Mouse (Mus musculus): Measurements from ENCODE around the gene Slc16a4. TPM values are rescaled to one million over a fixed set of nuclear protein-coding genes. Genes with fewer than 3 reads are reported as not detected.
"Not testable (repeated sequence)": the region's sequence is repeated elsewhere in the genome, so short reads cannot be mapped to it uniquely, and the experiment has no call there.

Slc16a4 gene
- total RNA-seq, 2 experiments from 2014 or later: 0.16 to 0.18 TPM

- no peak for DNase-seq
Observed at GRCm38 (mm10) chr3:107295672-107296360, 4.8 kb downstream of the Slc16a4 start.

DNA sequence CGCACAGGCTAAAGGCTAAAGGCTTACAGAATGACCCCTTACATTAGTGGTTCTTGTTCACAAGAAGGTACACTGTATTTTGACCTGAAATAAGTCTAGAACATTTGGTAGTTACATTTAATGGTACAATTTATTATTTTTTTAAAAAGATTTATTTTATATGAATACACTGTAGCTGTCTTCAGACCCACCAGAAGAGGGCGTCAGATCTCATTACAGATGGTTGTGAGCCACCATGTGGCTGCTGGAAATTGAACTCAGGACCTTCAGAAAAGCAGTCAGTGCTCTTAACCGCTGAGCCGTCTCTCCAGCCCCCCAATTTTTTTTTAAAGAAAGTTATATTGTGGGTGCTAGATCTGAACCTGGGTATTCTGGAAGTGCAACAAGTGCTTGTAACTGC is 5.9 kb downstream of the Slc16a4 start:
- DNase-seq: not testable (repeated sequence)

DNA sequence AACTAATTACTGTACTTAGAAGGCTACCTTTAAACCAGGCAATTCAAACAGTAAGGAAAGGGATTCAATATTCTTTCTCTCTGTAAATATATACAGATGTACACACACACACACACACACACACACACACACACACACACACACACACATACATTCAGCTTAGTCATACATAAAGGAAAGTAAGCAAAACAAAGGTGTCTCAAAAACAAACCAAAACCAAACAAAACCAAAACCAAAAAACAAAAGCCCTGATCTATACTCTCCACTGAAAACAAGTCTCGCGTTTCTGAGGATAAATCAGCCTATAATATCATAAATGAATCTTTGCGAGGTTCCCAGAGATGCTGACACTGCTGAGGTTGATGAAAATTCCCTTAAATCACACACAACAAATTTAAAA is 26.3 kb downstream of the Slc16a4 start:
- no peak for DNase-seq

- no peak for DNase-seq
Observed at GRCm38 (mm10) chr3:107321141-107321540, 30.1 kb downstream of the Slc16a4 start.

DNA sequence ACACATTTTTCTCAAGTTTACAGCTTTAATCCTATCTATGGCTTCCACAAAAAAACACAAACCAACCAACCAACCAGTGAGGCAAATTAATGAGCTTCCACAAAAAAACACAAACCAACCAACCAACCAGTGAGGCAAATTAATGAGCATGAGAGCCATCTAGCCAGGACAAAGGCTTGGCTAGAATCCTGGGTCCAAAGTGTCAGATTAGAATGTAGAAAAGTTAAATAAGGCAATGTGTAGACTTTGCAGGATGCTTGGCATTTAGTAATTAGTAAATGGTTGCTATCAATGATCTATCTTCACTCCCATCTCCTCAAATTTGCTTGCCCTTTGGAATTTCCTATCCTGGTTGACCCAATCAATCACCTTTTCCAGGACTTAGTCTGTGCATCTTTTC is 30.7 kb downstream of the Slc16a4 start:
- DNase-seq: no peak

DNA sequence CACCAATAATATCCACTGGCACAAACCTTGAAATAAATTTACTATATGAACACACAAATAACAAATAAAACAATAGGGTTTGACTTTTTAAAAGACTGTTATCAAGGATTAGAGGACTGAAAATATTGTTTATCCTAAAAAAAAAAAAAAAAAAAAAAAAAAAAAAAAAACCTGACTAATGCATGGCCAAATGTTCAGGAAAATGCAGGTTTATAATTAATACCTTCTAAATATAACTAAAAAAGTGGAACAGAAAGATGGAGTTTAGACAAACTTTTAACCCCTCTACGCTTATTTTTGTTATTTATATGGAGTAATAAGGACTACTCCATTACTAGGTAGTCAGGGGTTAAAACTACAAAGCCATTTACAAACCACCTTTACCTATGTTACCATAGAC is 35.4 kb downstream of the Slc16a4 start:
- no peak for DNase-seq

DNA sequence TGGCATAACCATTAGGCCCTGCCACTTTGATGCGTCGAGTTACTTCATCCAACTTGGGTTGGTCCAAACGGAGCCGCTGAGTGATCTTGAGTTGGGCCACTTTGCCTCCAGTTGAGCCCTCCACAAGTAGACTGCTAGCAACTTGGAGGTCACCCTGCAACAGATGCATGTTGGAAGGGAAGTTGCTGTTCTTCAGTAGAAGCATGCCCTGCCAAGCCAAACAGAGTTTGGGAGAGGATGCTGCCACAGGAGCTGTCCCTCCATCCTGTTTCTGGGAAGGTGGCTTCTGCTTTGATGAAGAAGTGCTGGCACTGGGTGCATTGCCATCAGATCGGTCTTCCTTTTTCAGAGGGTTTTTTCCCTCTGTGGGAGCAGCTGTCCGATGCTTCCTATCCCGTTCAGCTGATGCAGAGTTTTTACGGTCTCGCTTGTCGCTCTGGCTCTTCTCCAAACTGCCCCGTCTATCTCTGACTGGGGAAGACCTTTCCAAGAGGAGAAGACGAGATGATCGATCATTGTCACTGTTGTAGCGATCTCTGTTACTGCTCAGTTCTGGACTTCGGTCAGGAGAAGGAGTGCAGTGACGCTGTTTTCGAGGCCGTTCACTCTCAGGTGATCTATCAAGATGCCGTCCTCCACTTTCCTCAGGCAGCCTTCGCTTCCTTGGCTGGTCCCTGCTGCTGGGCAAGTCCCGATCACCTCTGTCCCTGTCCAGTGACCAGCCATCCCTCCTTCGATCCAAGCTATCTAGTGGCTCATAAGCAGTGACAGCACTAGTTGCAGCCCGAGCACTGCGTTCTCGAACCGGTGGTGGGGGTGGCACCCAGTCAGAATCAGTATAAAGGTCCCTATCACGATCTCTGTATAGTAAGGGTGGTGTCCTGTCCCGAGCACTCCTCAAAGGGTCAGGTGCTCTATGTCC is 39.7 kb downstream of the Slc16a4 start:
- DNase-seq: no peak

DNA sequence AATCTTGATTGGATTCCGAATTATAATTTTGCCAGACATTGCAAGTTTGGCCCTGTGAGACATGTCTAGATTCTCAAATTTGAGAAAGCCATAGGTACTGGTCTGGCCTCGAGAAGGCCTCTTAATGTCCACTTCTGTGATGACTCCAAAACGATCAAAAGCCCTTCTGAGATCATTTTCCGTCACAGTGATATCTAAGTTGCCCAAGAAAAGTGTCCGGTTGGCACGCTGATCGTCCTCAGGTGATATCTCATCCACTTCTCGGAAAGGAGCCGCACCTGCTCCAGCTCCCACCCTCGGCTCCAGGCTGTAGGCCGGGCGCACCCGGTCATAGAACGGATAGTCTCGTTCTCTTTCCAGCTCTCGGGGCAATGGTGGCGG is 40.7 kb downstream of the Slc16a4 start:
- DNase-seq: no peak

DNA sequence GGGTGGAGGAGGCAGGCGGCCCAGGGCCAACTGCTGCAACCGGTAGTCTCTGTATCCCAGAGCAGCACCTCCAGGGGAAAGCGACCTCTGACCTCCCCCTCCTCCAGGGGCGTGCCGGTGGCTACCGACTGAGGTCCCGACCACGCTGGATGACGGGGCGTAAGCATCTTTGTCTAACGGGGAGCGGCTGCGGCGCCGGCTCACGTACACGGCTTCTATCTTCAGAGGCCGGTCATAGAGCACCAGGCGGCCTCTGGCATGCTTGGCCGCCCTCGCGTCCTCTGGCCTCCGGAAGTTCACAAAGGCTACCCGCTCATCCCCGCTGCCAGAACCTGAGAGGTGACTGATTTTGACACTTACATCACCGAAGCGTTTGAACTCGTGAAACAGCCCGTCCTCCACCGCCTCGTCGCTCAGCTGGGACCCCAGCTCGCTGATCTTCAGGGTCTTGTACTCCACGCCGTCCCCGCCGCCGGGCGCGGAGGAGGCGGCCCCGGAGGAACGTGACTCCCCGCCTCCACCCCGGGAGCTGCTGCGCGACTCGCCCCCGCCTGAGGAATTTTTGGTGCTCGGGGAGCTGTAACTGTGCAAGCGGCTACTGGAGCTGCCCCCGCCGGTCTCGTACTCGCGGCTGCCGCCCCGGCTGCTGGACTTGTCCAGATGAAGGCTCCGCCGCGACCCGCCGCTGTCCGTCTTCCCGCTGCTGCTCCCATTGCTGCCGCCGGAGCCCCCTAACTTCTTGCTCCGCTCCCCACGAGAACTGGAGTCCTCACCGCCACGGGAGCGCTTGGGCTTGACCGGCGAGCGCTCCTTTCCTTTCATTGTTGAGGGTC is 41.3 kb downstream of the Slc16a4 start:
- DNase-seq: peak; percentile 51

GRCm38 (mm10) chr3:107332960-107333380 is 41.9 kb downstream of the Slc16a4 start:
- DNase-seq: peak; percentile 86

DNA sequence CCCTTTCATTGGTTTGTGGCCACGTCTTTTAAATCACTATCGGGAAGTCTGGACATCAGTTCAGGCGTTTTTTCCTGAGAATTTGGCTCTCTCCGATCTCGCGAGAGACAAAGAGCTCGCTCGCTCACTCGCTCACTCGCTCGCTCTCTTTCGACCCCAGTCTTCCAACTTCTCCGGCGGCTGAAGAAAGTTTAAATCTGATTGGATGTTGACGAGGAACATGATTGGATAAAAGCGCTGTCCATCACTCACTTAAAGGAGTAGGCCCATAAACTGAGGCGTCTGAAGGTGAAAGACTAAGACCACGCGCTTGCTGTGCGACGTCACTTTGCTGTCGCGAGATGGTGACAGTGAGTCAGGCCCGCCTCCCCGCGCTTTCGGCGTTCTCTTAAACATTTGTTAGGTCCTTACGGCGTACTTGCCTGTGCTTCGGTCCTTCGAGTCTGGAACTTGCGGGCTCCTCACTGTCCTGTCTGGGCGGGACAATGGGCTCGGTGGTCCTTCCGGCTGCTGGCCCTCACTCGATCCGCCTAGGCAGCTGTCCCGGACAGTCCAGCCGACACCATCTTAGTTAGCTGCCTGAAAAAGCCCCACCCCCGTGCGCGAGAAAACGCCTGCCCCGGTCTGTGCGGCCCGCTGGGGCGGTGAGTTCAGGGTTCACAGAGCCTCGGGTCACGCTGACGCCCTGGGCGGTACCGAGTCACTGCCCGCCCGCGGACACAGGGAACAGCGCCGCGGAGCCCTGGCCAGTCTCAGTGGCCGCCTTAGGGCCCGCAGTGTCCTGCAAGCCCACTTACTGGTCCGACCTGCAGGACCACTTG is 42.6 kb downstream of the Slc16a4 start, which contains the start of gene Rbm15:
TSS of gene Rbm15 (minus strand) at position 293 of the 821 bp plus-strand sequence.
- peak; percentile 90 for DNase-seq

GRCm38 (mm10) chr3:107334202-107334934 is 43.3 kb downstream of the Slc16a4 start:
- no peak for DNase-seq

- DNase-seq: no peak
Observed at GRCm38 (mm10) chr3:107343971-107344370, 52.9 kb downstream of the Slc16a4 start.

GRCm38 (mm10) chr3:107345033-107345725 is 54.1 kb downstream of the Slc16a4 start:
- no peak for DNase-seq

GRCm38 (mm10) chr3:107349006-107349405 is 58.0 kb downstream of the Slc16a4 start:
- DNase-seq: no peak

DNA sequence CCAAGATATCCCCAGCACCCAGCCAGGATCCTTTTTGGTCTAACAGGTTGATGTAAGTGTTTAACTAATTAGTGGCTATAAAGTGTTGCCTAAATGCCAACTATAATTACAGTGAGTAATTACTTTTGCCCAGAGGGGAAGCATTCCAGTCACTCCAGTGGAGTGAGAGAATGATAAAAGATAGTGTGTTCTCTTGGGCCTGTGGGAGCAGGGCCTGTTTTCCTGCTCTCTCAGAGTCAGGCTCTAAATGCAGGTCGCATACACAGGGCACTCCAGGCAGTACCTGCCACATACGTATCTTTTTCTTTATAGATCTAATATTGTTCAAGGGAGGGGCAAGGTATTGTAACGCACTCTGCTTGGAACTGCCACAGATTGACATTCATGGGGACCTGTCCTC is 60.7 kb downstream of the Slc16a4 start:
- no peak for DNase-seq

GRCm38 (mm10) chr3:107355618-107356260 is 64.7 kb downstream of the Slc16a4 start:
- DNase-seq: no peak

GRCm38 (mm10) chr3:107356964-107357441 is 66.0 kb downstream of the Slc16a4 start:
- DNase-seq: peak; percentile 84

DNA sequence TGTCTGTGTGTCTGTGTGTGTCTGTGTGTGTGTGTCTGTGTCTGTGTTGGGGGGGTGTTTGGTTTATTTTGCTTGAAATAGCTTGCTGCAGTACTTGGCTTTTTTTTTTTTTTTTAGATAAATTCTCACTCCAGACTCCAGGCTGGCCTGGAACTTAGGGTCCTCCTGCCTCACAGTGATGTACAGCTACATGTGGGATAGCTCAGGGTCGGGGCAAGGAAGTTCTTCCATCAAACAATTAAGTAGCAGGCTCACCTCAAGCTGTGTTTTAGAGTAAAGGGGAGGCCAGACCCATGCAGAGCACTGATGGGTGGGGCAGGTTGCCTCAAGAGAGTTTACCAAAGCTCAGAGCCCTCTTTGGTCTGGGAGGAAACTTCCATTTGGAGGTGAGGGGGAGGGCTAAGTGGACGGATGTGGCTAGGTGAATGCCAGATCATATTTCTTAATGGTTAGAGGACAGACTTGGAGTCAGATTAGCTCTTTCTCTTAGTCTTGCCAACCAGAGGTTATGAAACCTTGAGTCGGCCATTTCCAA is 66.7 kb downstream of the Slc16a4 start:
- DNase-seq: no peak
